Mouse (Mus musculus) liver, embryonic 14 days (tissue): ENCODE data around the gene Vmn1r13. TPM values are rescaled to one million over a fixed set of nuclear protein-coding genes. Genes with fewer than 3 reads are reported as not detected.

Experiments
- polyA plus RNA-seq: library from polyadenylated mRNA; depleted of rRNA; stranded (reverse); fragments of >200 nt; gene quantifications from 2 replicates; pipeline ENCODE4 v1.2.3, GENCODE M21; 2012; rRNA removed

Gene Vmn1r13
- not detected in 2 replicates for polyA plus RNA-seq

DNA sequence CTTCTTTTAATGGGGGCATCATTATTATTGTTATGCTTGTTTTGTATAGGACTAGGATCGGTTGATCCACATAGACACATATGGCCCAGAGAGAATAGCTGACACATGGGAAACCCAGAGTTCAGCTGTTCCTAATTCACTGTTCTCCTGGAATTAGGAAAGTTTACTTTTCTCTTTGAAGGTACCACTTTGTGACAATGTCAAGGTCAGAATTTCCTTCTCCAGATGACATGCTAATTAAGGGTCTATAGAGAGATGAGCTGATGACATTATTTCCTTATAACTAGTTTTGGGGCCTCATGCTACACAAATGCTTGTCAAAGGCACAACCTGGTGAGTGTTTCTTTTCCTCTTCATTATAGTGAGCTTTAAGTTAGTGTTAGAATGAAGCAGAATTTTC is at the start of gene Vmn1r13:
Vmn1r13 (plus strand) TSS at position 301 of the 400 bp plus-strand sequence.

DNA sequence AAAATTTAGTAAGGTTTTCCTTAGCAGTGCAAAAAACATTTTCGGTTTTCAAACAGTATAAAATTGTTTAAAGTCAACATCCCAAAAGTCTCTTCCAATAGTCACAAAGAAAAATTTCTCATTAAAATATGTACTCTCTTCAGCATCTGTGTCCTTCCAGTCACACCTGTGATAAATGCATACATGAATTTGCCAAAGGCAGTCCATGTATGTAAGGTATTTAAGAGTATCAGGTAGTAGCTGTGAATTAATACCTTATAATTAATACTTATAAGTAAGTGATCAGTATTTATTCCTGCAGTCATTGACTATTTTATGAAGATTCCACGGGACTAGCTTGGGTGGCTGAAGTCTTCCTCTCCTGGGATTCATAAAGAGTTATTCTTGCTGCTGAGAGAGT is 46.5 kb upstream of the Vmn1r13 start, which contains the start of gene Vmn1r12:
Vmn1r12 (plus strand) TSS at position 301 of the 400 bp plus-strand sequence.

DNA sequence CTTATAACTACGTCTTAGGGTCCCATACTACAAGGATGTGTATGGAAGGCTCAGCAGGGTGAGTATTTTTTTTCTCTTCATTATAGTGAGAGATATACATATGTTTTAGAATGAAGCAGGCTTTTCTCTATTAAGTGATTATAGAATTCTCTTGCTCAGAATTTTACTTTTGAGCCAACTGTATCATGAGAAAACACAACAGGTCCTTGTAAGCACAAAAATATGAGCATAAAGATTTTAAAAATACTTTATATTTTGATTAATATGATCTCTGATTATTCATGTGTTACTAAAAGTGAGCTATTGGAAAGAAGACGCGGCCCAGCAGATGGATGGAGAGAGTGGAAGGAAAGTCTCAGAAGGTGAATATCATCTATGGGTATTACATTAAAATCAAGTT is 28.3 kb downstream of the Vmn1r13 start, which contains the start of gene Vmn1r14:
Vmn1r14 (plus strand) TSS at position 301 of the 400 bp plus-strand sequence.

DNA sequence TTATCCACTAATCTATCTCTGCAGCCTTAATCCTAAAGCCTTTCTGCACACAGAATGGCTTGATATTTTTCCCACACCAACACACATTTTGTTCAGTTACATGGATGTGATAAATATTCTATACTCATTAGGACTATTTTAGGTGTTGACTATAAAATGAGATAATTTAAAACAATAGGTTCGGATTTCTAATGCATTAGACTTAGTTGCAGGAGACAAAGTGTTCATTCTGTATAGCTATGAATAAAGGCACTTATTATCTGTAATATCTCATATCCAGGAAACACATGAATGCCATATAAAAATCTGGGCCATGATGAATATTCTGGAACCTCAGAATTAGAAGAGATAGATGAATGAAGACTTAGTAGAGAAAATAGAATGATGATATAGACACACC is 54.6 kb downstream of the Vmn1r13 start, which contains the start of gene Vmn1r15:
Vmn1r15 (plus strand) TSS at position 301 of the 400 bp plus-strand sequence.

Other genes with a start within 250 kb of the Vmn1r13 start
- gene Vmn1r5, start 233.0 kb upstream of the Vmn1r13 start, polyA plus RNA-seq = not detected in 2 replicates
- gene Vmn1r6, start 206.0 kb upstream of the Vmn1r13 start, polyA plus RNA-seq = not detected in 2 replicates
- not detected in 2 replicates for gene Vmn1r7, start 178.0 kb upstream of the Vmn1r13 start, polyA plus RNA-seq
- gene Vmn1r8, start 171.0 kb upstream of the Vmn1r13 start, polyA plus RNA-seq = not detected in 2 replicates
- not detected in 2 replicates for gene Vmn1r9, start 136.5 kb upstream of the Vmn1r13 start, polyA plus RNA-seq
- not detected in 2 replicates for gene Vmn1r10, start 93.8 kb upstream of the Vmn1r13 start, polyA plus RNA-seq
- gene Vmn1r11, start 69.8 kb upstream of the Vmn1r13 start, polyA plus RNA-seq = not detected in 2 replicates
- gene Vmn1r12, start 46.4 kb upstream of the Vmn1r13 start, polyA plus RNA-seq = not detected in 2 replicates
- not detected in 2 replicates for gene Vmn1r14, start 28.4 kb downstream of the Vmn1r13 start, polyA plus RNA-seq
- not detected in 2 replicates for gene Vmn1r15, start 54.7 kb downstream of the Vmn1r13 start, polyA plus RNA-seq
- gene Vmn1r16, start 126.2 kb downstream of the Vmn1r13 start, polyA plus RNA-seq = not detected in 2 replicates
- not detected in 2 replicates for gene Vmn1r17, start 160.4 kb downstream of the Vmn1r13 start, polyA plus RNA-seq
- gene Vmn1r18, start 192.5 kb downstream of the Vmn1r13 start, polyA plus RNA-seq = not detected in 2 replicates
- not detected in 2 replicates for gene Vmn1r19, start 200.5 kb downstream of the Vmn1r13 start, polyA plus RNA-seq
- gene Vmn1r20, start 225.6 kb downstream of the Vmn1r13 start, polyA plus RNA-seq = not detected in 2 replicates